11 mouse cellular contexts compared by ENCODE assay signal in the genomic region with DNA sequence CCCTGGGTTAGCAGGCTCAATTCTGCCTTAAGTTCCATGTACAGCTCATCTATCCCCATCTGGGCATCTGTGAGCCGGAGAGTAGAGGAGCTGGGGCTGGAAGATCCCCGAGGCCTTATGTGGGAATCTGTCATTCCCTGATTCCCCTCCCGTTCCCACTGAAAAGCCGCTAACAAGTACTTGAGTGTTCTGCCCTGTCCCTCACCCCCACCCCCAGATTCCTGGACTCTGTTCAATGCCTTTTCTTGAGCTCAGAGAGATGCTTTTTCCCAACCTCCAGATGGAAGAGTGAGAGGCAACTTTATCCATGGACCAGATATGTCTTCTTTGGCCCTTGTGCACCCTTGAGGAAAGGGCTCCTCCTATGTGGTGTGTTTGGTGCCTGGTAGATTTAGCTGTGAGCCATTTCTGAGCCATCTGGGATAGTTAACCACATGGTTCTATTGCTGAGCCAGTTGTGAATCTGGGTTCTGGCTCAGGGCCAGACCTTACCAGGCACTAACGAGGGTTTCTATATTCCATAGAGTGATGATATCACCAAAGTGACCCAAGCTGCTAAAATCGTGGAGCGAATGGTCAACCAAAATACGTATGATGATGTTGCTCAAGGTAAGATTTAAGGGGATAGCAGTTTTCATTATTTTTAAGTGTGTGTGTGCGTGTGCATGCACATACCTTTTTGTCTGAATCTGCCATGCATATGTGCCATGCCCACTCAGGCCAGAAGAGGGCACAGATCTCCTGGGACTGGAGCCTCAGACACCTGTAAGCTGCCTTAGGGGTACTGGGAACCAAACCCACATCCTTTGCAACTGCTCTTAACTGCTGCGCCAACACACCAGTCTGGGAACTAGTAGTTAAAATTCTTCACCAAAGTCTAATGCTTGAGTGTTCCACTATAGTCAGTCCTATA. TPM values are rescaled to one million over a fixed set of nuclear protein-coding genes. Genes with fewer than 3 reads are reported as not detected.
A peak's percentile ranks its signal among the peaks of the same experiment; 100 is the strongest.
DNase-seq lines count a peak whose midpoint lies in the region; ATAC-seq and TF ChIP-seq lines count a peak whose summit lies in the region.
"Had no signal": no experiment of that assay in that cellular context is flagged by ENCODE, and none has a peak within 500 bp of the region (broad histone marks: within the 10 kb centered on the region; RNA-seq: fewer than 3 reads in every experiment).

No protein-coding gene starts in this region.

- H3K4me1 ChIP-seq in hindbrain, postnatal 0 days (ENCODE audit: insufficient read depth, low read length) = peaks cover 7% of the 10 kb centered on the region
- H3K4me1 ChIP-seq in hindbrain, embryonic 12.5 days = peaks cover 38% of the 10 kb centered on the region
- peaks cover 49% of the 10 kb centered on the region for H3K4me1 ChIP-seq in midbrain, embryonic 12.5 days
- H3K4me1 ChIP-seq in midbrain, embryonic 14.5 days (ENCODE audit: control insufficient read depth, insufficient read depth, low read length) = peaks cover 23% of the 10 kb centered on the region
- H3K4me1 ChIP-seq in forebrain, embryonic 15.5 days = peaks cover 61% of the 10 kb centered on the region
- peaks cover 7% of the 10 kb centered on the region; the same call in 1 of the 2 replicates for H3K4me1 ChIP-seq in limb, embryonic 10.5 days
- H3K4me1 ChIP-seq: heart, embryonic 10.5 days had no signal

- TF ChIP-seq CTCF in hindbrain, postnatal 0 days (IDR thresholded peaks at IDR 0.05; ENCODE audit: low read depth) = peak; percentile 53

- H3K27me3 ChIP-seq in hindbrain, postnatal 0 days (ENCODE audit: insufficient read depth, low read length) = no peaks in the 10 kb centered on the region
- H3K27me3 ChIP-seq in hindbrain, embryonic 12.5 days = peaks cover 2% of the 10 kb centered on the region; the same call in 1 of the 2 replicates
- peaks cover 10% of the 10 kb centered on the region for H3K27me3 ChIP-seq in midbrain, embryonic 12.5 days
- no peaks in the 10 kb centered on the region for H3K27me3 ChIP-seq in midbrain, embryonic 14.5 days (ENCODE audit: control insufficient read depth, insufficient read depth, low read length)
- no peaks in the 10 kb centered on the region for H3K27me3 ChIP-seq in forebrain, embryonic 15.5 days
- H3K27me3 ChIP-seq in limb, embryonic 10.5 days (ENCODE audit: low read depth, poor library complexity, severe bottlenecking) = peaks cover 22% of the 10 kb centered on the region

- no peak overlapping the region for H3K4me3 ChIP-seq in hindbrain, postnatal 0 days (ENCODE audit: low read length)
- no peak overlapping the region for H3K4me3 ChIP-seq in hindbrain, embryonic 12.5 days
- no peak overlapping the region for H3K4me3 ChIP-seq in midbrain, embryonic 12.5 days
- no peak overlapping the region for H3K4me3 ChIP-seq in midbrain, embryonic 14.5 days (replicated peaks; ENCODE audit: low read depth, low read length)
- no peak overlapping the region for H3K4me3 ChIP-seq in forebrain, embryonic 15.5 days
- H3K4me3 ChIP-seq in limb, embryonic 10.5 days = no peak overlapping the region
- H3K4me3 ChIP-seq: heart, embryonic 10.5 days had no signal

- WGBS in hindbrain, postnatal 0 days = 61% methylated on average over 10 of the region's 10 CpGs
- 86% methylated on average over 10 of the region's 10 CpGs for WGBS in hindbrain, embryonic 12.5 days
- WGBS in midbrain, embryonic 12.5 days = 83% methylated on average over 10 of the region's 10 CpGs
- 76% methylated on average over 10 of the region's 10 CpGs for WGBS in midbrain, embryonic 14.5 days
- 52% methylated on average over 10 of the region's 10 CpGs for WGBS in forebrain, embryonic 15.5 days
- WGBS in limb, embryonic 10.5 days = 87% methylated on average over 10 of the region's 10 CpGs

- no peak for ATAC-seq in hindbrain, postnatal 0 days
- ATAC-seq in hindbrain, embryonic 12.5 days (ENCODE audit: low FRiP score) = no peak
- no peak for ATAC-seq in midbrain, embryonic 12.5 days (ENCODE audit: low FRiP score, low read depth)
- ATAC-seq in midbrain, embryonic 14.5 days (ENCODE audit: low FRiP score, low TSS enrichment) = no peak
- no peak for ATAC-seq in forebrain, embryonic 15.5 days (replicated peaks)

- no peak overlapping the region for H3K4me2 ChIP-seq in hindbrain, postnatal 0 days (ENCODE audit: low read depth, low read length)
- H3K4me2 ChIP-seq in hindbrain, embryonic 12.5 days (replicated peaks) = no peak overlapping the region
- no peak overlapping the region for H3K4me2 ChIP-seq in midbrain, embryonic 12.5 days (replicated peaks)
- H3K4me2 ChIP-seq in midbrain, embryonic 14.5 days (ENCODE audit: low read length) = no peak overlapping the region
- no peak overlapping the region for H3K4me2 ChIP-seq in forebrain, embryonic 15.5 days (replicated peaks)

- H3K27ac ChIP-seq in hindbrain, postnatal 0 days = no peak overlapping the region
- no peak overlapping the region for H3K27ac ChIP-seq in hindbrain, embryonic 12.5 days
- 0 out of 2 replicates have a peak overlapping the region, but pooled peaks have one; percentile 3 for H3K27ac ChIP-seq in midbrain, embryonic 12.5 days (replicated peaks)
- H3K27ac ChIP-seq in midbrain, embryonic 14.5 days (replicated peaks; ENCODE audit: low read depth, low read length) = no peak overlapping the region
- peak overlapping the region; percentile 53; the same call in 1 of the 2 replicates for H3K27ac ChIP-seq in forebrain, embryonic 15.5 days (replicated peaks)
- no peak overlapping the region for H3K27ac ChIP-seq in limb, embryonic 10.5 days
- H3K27ac ChIP-seq: heart, embryonic 10.5 days had no signal

- DNase-seq in hindbrain, postnatal 0 days (ENCODE audit: low spot score) = no peak
- DNase-seq in midbrain, embryonic 14.5 days = no peak
- DNase-seq in thymus, postnatal 36 days = peak; percentile 39 to 48
- DNase-seq in limb, embryonic 10.5 days (ENCODE audit: low spot score) = no peak
- DNase-seq: layer of hippocampus, adult 9-11 months; spleen, adult 18-20 months had no signal

- no peaks in the 10 kb centered on the region for H3K9me3 ChIP-seq in hindbrain, postnatal 0 days (ENCODE audit: low read length)
- H3K9me3 ChIP-seq in hindbrain, embryonic 12.5 days (replicated peaks) = no peaks in the 10 kb centered on the region
- no peaks in the 10 kb centered on the region for H3K9me3 ChIP-seq in midbrain, embryonic 12.5 days
- H3K9me3 ChIP-seq in midbrain, embryonic 14.5 days (ENCODE audit: control insufficient read depth, low read length) = no peaks in the 10 kb centered on the region
- no peaks in the 10 kb centered on the region for H3K9me3 ChIP-seq in forebrain, embryonic 15.5 days
- no peaks in the 10 kb centered on the region for H3K9me3 ChIP-seq in limb, embryonic 10.5 days (replicated peaks)
- H3K9me3 ChIP-seq: heart, embryonic 10.5 days had no signal

- H3K36me3 ChIP-seq in hindbrain, postnatal 0 days (ENCODE audit: insufficient read depth, low read length) = no peaks in the 10 kb centered on the region
- no peaks in the 10 kb centered on the region for H3K36me3 ChIP-seq in hindbrain, embryonic 12.5 days
- H3K36me3 ChIP-seq in midbrain, embryonic 12.5 days = no peaks in the 10 kb centered on the region
- no peaks in the 10 kb centered on the region for H3K36me3 ChIP-seq in midbrain, embryonic 14.5 days (ENCODE audit: control insufficient read depth, insufficient read depth, low read length)
- H3K36me3 ChIP-seq in forebrain, embryonic 15.5 days = no peaks in the 10 kb centered on the region
- H3K36me3 ChIP-seq in limb, embryonic 10.5 days = no peaks in the 10 kb centered on the region
- H3K36me3 ChIP-seq: heart, embryonic 10.5 days had no signal

- H3K9ac ChIP-seq in hindbrain, postnatal 0 days (replicated peaks; ENCODE audit: low read length) = no peak overlapping the region
- no peak overlapping the region for H3K9ac ChIP-seq in hindbrain, embryonic 12.5 days
- H3K9ac ChIP-seq in midbrain, embryonic 12.5 days (replicated peaks) = no peak overlapping the region
- H3K9ac ChIP-seq in midbrain, embryonic 14.5 days (replicated peaks; ENCODE audit: low read length) = no peak overlapping the region
- H3K9ac ChIP-seq in forebrain, embryonic 15.5 days (replicated peaks) = no peak overlapping the region

RNA-seq across cellular contexts. Expression of a gene that starts 30.2 kb away (rescaled TPM):
- total RNA-seq in hindbrain, postnatal 0 days (2014; rRNA removed) = 179 and 205 TPM in 2 replicates
- polyA plus RNA-seq in hindbrain, postnatal 0 days (2015; fragmentation: Nextera tagmentation; extraction: Ambion mirVana) = 139 and 141 TPM in 2 replicates
- polyA plus RNA-seq in hindbrain, embryonic 12.5 days (2016; fragmentation: Nextera tagmentation; extraction: Ambion mirVana) = 73.6 and 78.6 TPM in 2 replicates
- polyA plus RNA-seq in midbrain, embryonic 12.5 days (2016; fragmentation: Nextera tagmentation; extraction: Ambion mirVana) = 59.3 and 65.4 TPM in 2 replicates
- polyA plus RNA-seq in midbrain, embryonic 14.5 days (2014; fragmentation: Nextera tagmentation; extraction: Ambion mirVana) = 121 and 154 TPM in 2 replicates
- polyA plus RNA-seq in forebrain, embryonic 15.5 days (2015; fragmentation: Nextera tagmentation; extraction: Ambion mirVana) = 58.3 and 66.4 TPM in 2 replicates
- polyA plus RNA-seq in limb, embryonic 10.5 days (2016; fragmentation: Nextera tagmentation; extraction: Ambion mirVana) = 21.0 and 24.2 TPM in 2 replicates
- total RNA-seq: neutrophil, adult 5-6 weeks had no signal

RNA-seq across cellular contexts. Expression of a gene that starts 40.4 kb away (rescaled TPM):
- 3.6 and 4.5 TPM in 2 replicates for total RNA-seq in hindbrain, postnatal 0 days (2014; rRNA removed)
- polyA plus RNA-seq in hindbrain, postnatal 0 days (2015; fragmentation: Nextera tagmentation; extraction: Ambion mirVana) = 3.0 and 4.8 TPM in 2 replicates
- polyA plus RNA-seq in hindbrain, embryonic 12.5 days (2016; fragmentation: Nextera tagmentation; extraction: Ambion mirVana) = 2.3 and 2.8 TPM in 2 replicates
- polyA plus RNA-seq in midbrain, embryonic 12.5 days (2016; fragmentation: Nextera tagmentation; extraction: Ambion mirVana) = 2.3 and 2.5 TPM in 2 replicates
- 2.0 and 2.8 TPM in 2 replicates for polyA plus RNA-seq in midbrain, embryonic 14.5 days (2014; fragmentation: Nextera tagmentation; extraction: Ambion mirVana)
- polyA plus RNA-seq in forebrain, embryonic 15.5 days (2015; fragmentation: Nextera tagmentation; extraction: Ambion mirVana) = 2.0 TPM in 2 replicates
- polyA plus RNA-seq in limb, embryonic 10.5 days (2016; fragmentation: Nextera tagmentation; extraction: Ambion mirVana) = 0.93 and 1.7 TPM in 2 replicates
- total RNA-seq: neutrophil, adult 5-6 weeks had no signal

RNA-seq across cellular contexts. Expression of a gene that starts 40.6 kb away (rescaled TPM):
- total RNA-seq in hindbrain, postnatal 0 days (2014; rRNA removed) = 136 and 193 TPM in 2 replicates
- polyA plus RNA-seq in hindbrain, postnatal 0 days (2015; fragmentation: Nextera tagmentation; extraction: Ambion mirVana) = 17.7 and 21.2 TPM in 2 replicates
- polyA plus RNA-seq in hindbrain, embryonic 12.5 days (2016; fragmentation: Nextera tagmentation; extraction: Ambion mirVana) = 12.5 and 15.3 TPM in 2 replicates
- polyA plus RNA-seq in midbrain, embryonic 12.5 days (2016; fragmentation: Nextera tagmentation; extraction: Ambion mirVana) = 11.4 and 11.9 TPM in 2 replicates
- polyA plus RNA-seq in midbrain, embryonic 14.5 days (2014; fragmentation: Nextera tagmentation; extraction: Ambion mirVana) = 19.9 and 22.3 TPM in 2 replicates
- 14.3 and 14.7 TPM in 2 replicates for polyA plus RNA-seq in forebrain, embryonic 15.5 days (2015; fragmentation: Nextera tagmentation; extraction: Ambion mirVana)
- 1.1 and 1.9 TPM in 2 replicates for polyA plus RNA-seq in limb, embryonic 10.5 days (2016; fragmentation: Nextera tagmentation; extraction: Ambion mirVana)

Comparison
In these comparisons a context has a peak if more than half of its experiments do, and no peak if none do; other contexts are left out.
1. H3K27ac ChIP-seq: peak in midbrain, embryonic 12.5 days (single experiment) and forebrain, embryonic 15.5 days (single experiment); none in hindbrain, postnatal 0 days (single experiment), hindbrain, embryonic 12.5 days (single experiment), midbrain, embryonic 14.5 days (single experiment) and limb, embryonic 10.5 days (single experiment).
2. DNase-seq: peak in thymus, postnatal 36 days (2 of 2); none in hindbrain, postnatal 0 days (single experiment), midbrain, embryonic 14.5 days (single experiment) and limb, embryonic 10.5 days (single experiment).